Mouse (Mus musculus) testis, adult 2 months (tissue): ENCODE measurements around the gene Chn2.

Source experiments
- CTCF ChIP-seq: fragments of 200-500 bp; IDR thresholded peaks from 2 replicates; pipeline ENCODE4 v1.5.1; 2012; ENCODE audit warnings: low read depth, mild to moderate bottlenecking, inconsistent platforms, low read length, moderate library complexity; ENCODE audit not compliant: control insufficient read depth, insufficient read depth, insufficient replicate concordance
- POLR2A ChIP-seq: fragments of 200-500 bp; IDR thresholded peaks from 2 replicates; pipeline ENCODE4 v1.6.1; 2012; ENCODE audit warnings: low read depth, mild to moderate bottlenecking, inconsistent platforms, low read length, moderate library complexity; ENCODE audit not compliant: control insufficient read depth

DNA sequence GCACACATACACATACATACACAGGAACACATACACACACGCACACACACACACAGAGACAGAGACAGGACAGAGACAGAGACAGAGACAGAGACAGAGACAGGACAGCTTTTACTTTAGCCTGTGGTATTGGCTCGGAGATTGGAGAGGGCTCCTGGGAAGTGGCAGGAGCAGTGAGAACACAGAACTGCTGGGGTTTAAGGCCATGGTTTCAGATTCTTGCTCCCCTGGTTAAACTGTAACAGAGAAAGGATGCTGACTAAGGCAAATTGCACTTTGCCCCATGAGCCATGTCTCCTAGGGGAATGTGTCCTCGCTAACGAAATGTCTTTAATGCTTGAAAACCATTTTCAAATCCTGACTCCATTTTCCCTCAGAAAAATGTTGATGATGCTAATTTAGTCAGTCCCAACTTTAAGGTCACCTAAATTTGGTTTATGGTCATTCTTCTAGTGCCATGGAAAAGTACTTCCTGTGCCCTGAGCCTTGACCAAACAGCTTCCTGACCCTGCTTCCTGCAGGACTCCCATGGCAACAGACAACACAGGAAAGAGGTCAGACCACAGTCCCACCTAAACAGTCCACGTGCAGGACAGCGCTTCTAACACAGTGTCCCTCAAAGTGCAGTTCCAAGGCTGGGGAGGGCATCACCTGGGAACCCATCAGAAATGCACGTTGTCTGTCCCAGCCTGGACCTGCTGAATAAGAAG lies 163.1 kb downstream of the Chn2 start:
- TF ChIP-seq CTCF = no peak
- no peak for TF ChIP-seq POLR2A
